Mouse (Mus musculus): ENCODE data around the gene Kmt2b.

DNA sequence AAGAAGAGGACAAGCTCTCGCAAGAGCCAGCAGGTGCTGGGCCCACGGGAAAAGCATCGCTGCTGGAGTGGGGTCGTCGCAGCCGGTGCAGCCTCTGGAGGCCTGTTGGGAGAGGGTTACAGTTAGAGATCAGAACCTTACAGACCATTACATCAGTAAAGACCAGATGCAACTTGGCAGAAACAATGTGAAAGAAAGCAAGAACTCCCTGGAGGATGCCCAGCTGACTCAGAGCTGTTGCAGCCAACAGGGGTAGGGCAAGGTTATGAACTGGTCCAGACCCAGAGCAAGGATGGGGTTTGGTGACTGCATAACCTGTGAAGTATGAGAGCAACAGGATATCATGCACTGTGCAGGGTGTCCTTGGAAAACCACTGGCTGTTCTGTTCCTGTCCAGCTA is 64.0 kb downstream of the Kmt2b start:
- no peak for TF ChIP-seq CTCF (IDR thresholded peaks at IDR 0.05; ENCODE audit: borderline replicate concordance, insufficient read depth, low read length)
- TF ChIP-seq POLR2A (IDR thresholded peaks at IDR 0.05; ENCODE audit: low read depth, low read length): no peak; the same call in 1 of the 2 replicates
